Mouse (Mus musculus) olfactory bulb, adult 2 months (tissue): ENCODE measurements around the gene Pkdrej.

Source experiments
- CTCF ChIP-seq: fragments of 200-500 bp; IDR thresholded peaks from 2 replicates; pipeline ENCODE4 v1.5.1; 2012; ENCODE audit warnings: low read depth, mild to moderate bottlenecking, low read length, moderate library complexity; ENCODE audit not compliant: insufficient read depth
- POLR2A ChIP-seq: fragments of 200-500 bp; IDR thresholded peaks from 2 replicates; pipeline ENCODE4 v1.6.1; 2012; ENCODE audit warnings: mild to moderate bottlenecking, low read depth, low read length, moderate library complexity; ENCODE audit not compliant: insufficient read depth

GRCm38 (mm10) chr15:85828071-85828470 is 6.5 kb upstream of the Pkdrej start:
- TF ChIP-seq CTCF (no peak), POLR2A (no peak)
